Mouse (Mus musculus) spleen, adult 18-20 months (tissue): ENCODE results near the gene Itga10.
"Not testable (repeated sequence)": the region's sequence is repeated elsewhere in the genome, so short reads cannot be mapped to it uniquely, and the experiment has no call there.

ENCODE experiments used
- DNase-seq, 2 experiments: peaks; one replicate each; pipeline ENCODE4 v3.0.0; 2022; ENCODE audit warnings: mixed read lengths in 2 of 2

The Itga10 gene

DNA sequence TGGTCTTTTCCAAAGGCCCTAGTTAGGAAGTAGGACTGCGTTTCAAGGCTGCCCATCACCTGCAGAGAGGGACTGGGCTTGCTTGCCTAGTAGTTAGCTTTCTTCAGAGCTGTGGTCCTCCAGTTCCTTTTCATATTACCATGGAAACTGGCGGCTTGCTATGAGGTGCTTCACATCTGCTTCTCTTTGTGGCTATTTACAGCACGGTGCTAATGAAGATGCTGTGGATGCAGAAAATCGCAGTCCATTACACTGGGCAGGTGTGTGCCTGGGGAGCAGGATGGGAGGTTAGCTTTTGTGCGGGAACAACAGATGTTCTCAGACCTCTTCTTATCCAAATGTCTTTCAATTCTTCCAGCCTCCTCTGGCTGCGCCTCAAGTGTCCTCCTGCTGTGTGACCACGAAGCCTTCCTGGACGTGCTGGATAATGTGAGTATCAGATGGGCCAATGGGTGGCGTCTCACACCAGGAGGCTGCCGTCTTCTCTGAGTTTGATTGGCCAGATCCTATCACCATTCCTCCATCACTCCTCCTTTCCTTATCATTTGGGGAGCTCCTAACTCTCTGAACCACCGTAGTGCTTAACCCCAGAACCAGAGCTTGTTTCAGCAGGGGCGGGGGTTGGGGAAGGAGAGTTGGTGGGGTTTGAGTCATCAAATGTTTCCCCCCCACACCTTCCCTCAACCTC, 35.0 kb downstream of the Itga10 start:
- no peak for DNase-seq

DNA sequence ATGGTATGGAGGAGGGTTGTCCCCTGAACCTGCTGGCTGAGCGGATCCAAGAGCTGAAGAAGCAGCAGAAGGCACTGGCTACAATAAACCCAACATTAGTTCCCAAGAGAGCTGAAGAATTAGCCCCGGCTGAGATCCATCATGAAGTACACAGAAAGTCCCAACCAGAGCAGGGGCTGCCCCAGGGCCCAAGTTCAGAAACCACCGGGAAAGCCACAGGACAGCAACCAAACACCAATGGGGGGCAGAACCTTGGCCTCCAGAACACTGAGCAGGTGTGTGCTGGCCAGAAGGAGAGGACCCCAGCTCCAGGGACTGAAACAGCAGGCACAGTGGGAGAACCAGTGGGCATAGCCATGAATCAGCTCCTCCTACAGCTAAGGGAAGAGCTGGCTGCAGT, 38.1 kb downstream of the Itga10 start:
- no peak for DNase-seq

DNA sequence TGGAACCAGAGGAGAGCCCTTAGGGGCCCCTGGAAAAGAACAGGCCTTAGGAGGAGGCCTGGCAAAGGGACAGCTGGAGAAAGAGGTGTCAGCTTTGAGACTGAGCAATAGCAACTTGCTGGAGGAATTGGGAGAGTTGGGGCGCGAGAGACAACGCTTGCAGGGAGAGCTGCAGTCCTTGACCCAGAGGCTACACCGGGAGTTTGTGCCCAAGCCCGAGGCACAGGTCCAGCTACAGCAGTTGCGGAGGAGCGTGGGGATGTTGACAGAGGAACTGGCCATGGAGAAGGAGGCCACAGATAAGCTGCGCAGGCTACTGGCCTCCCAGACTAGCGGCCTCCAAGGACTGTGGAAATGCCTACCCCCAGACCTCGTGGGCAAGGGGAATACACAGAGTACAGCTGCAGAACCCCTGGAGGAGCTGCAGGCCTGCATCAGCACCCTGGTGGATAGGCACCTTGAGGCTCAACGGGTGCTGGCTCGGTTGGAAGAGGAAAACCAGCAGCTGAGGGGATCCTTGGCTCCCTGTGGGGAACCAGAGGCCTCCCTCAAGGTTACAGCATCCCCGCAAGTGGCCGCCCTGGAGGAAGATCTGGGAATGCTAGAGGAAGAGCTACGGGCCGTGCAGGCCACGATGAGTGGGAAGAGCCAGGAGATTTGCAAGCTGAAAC, 38.9 kb downstream of the Itga10 start:
- no peak for DNase-seq

DNA sequence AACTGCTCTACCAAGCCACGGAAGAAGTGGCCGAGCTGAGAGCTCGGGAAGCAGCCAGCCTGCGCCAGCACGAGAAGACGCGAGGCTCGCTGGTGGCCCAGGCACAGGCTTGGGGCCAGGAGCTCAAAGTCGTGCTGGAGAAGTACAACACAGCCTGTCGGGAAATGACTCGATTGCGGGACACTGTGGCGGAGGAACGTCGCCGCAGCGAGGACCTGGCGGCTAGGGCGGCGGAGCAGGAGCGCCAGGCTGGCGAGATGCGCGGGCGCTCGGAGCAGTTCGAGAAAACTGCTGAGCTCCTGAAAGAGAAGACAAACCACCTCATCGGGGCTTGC, 39.4 kb downstream of the Itga10 start:
- no peak for DNase-seq

DNA sequence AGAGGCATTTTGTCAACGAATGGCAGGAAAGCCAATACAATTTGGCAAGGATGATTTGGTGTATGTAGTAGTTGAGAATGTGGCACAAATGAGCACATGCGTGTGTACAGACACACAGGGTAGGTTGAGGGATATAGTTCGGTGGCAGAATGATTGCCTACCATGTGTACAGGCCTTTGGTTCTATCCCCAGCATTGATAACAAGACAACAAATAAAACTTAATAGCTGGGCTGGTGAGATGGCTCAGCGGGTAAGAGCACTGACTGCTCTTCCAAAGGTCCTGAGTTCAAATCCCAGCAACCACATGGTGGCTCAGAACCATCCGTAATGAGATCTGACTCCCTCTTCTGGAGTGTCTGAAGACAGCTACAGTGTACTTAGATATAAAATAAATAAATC, 40.7 kb downstream of the Itga10 start:
- DNase-seq = not testable (repeated sequence)

DNA sequence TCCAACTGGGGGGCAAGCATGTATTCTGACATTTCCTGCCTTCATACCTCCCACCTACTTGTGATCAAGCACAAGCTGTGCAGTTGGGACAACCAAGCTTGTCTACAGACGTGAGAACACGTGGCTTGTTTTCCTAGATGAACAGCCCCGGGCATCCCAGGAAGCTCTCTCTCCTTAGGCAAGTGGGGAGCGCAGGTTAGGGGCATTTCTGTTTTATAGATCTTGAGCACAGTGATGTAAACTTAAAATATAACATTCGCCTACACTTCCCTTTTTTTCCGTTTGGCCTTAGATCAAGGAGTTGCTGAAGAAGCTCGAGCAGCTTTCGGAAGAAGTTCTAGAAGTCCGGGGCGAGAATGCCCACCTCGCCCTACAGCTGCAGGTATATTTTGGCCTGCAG, 43.5 kb downstream of the Itga10 start:
- DNase-seq = no peak

DNA sequence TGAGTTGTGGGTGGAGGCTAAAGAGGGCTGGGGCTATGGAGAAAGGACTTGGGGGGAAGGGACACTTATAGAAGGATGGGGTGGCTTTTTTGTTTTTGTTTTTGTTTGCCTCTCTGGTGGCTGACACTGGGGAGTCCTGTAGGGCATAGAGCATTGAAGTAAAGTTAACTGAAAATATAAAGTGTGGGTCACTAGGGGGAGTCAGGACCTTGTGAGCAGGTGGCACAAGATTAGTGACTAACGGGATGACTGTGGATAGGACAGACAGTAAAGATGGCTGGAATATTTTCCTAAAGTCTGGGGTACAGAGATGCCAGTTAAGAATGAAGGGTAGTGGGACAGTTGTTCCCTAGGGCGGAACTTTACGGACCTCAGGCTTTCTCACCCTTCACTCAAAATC, 44.9 kb downstream of the Itga10 start:
- no peak for DNase-seq

DNA sequence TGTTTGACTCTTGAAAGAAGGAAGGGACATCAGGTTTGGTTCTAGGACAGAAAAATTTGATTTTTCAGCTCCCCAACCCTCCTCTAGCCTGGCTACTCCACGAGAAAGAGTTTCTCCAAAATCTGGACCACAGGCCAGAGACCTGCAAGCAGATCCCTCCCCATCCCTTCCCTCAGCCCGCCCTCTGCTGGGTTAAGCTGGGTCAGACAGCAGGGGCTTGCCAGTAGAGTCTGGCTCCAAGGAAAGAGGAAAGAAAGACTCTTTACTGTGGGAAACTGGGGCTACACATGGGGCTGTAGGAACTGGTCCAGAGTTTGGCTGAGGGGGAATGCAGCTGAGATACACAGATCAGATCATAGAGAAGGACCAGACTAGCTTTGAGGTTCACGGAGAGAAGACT, 47.1 kb downstream of the Itga10 start:
- DNase-seq = no peak

DNA sequence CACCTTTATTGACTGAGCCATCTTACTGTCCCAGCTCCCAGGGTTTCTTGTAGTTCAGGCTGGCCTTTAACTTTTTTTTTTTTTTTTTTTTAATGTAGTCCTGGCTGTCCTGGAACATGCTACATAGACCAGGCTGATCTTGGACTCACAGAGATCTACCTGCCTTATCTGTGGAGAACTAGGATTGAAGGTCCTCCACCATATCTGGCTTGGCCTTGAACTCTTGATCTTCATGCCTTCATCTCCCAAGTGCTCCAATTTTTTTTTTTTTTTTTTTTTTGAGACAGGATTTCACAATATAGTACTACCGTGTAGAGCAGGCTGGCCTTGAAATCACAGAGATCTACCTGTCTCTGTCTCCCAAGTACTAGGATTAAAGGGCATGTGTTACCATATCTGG, 48.2 kb downstream of the Itga10 start:
- DNase-seq = no peak

DNA sequence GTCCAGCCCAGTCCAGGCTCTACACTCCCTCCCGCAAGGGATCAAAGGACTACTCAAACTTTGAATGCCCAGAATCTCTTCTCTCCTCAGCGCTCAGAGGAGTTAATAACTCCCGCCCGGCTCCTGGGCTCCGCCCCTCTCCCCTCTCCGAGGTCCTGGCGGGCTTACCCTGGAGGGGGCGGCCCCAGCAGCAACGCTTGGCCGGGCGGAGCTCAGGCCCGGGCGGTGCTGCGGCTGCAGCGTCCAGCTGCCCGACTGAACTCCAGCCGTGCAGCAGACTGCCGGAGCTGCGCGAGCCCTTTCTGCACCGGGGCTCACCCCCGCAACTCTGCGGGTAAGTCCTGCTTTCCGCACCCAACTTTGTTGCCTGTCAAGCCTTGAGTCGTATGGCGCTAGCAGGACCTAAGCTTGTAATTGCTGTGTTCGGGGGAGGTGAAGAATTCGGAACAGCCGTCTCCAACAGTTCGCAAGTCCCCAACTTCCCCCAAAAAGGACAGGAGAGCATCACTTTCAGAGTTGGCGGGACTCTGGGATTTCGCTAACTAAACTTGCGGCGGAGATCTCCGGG, 50.9 kb downstream of the Itga10 start, which contains the start of gene Pias3:
Gene Pias3 (plus strand): TSS at position 187 of the 568 bp plus-strand sequence.
- peak; percentile 61 to 66 for DNase-seq

DNA sequence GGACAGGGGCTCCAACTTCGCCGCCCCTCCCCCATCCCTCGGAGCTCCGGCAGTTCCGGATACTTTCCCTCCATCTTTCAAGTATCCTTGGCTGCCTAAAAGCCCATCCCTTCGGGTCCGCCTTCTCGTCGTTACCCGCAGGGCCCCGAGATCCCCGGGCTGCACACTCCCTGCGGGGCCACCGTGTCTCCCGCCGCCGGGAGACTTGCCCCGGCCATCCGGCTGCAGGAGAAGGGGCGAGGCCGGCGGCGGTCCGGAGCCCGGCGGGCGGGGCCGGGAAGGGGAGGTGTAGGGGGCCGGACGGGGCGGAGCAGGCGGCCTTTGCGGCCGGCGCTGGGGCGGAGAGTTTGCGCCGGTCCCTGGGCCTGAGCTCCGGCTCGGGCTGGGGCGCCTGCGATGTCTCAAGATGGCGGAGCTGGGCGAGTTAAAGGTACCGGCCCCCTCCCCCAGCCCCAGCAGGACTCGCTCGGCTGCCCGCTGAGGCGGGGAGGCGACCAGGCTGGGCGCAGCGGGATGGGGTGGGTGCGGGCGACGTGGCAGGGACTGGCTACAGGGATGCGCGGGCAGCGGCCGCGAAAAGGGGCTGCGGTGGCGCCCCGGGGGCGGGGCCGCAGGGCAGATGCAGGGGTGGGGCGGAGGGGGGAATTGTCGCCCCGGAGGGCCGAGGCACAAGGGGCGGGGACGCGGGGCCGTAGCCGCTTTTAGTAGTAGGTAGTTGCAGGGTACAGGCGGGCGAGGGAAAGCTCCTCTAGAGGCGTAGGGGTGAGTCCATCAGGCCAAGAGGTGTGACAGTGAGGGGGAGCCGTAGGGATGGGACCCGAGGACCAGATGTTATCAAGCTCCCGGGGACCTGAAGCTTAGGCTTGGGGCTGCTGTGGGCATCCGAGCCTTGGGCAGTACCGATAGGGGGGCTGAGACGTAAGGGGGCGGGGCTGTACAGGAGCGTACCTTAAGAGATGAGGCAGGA, 51.7 kb downstream of the Itga10 start:
- peak; percentile 87 to 91 for DNase-seq

DNA sequence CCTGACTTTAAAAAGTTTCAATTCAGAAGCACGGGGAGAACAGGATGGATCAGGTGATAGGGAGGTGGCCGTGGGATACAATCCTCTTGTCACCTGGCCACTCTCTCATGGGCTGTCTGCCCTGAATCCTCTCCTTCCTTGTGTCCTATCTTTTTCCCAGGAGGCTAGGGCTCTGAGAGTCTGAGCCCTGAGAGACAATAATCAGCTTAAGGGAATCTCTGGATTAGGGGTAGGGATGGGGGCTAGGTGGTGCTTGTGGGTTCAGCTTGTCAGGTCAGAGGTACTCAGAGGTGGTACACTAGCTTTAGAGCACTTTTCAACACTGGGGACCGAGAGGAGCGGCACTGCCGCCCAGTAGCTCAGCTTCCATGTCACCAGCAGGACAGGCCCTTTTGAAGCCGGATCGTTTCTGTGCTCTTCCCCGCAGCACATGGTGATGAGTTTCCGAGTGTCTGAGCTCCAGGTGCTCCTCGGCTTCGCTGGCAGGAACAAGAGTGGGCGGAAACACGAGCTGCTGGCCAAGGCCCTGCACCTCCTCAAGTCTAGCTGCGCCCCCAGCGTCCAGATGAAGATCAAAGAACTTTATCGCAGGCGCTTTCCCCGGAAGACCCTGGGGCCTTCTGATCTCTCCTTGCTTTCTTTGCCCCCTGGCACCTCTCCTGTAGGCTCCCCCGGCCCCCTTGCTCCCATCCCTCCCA, 53.8 kb downstream of the Itga10 start:
- DNase-seq = no peak

DNA sequence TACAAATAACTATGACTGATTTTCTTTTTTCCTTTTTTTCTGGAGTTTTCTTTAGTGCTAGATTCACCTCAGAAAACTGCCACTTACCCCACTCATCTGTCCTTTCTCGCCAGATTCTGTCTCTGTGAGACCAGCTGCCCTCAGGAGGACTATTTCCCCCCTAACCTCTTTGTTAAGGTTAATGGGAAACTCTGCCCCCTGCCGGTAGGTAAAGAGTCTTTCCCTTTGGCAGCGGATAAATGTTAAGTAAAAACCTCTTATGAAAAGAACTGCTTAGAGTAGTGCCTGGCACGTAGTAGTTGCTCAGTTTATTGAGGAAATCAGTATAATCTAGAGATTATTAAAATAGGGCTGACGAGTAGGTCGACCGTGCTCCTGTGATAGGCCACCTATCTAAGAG, 55.0 kb downstream of the Itga10 start:
- peak in 1 of 2 experiments; percentile 29 for DNase-seq

DNA sequence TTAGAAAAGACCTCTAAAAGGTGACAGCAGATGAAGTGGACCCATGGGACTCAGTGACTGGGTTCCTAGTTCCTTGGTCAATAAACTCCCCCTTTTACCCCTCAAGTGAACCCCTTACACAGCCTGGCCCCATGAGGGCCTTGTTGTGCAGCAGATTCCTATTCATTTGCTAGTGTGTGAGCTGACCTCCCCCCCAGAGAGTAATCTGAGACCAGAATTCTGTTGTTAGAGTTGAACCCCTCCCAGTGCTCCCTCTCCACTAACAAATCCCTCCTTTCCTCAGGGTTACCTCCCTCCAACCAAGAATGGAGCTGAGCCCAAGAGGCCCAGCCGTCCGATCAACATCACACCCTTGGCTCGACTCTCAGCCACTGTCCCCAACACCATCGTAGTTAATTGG, 55.6 kb downstream of the Itga10 start:
- DNase-seq = no peak

DNA sequence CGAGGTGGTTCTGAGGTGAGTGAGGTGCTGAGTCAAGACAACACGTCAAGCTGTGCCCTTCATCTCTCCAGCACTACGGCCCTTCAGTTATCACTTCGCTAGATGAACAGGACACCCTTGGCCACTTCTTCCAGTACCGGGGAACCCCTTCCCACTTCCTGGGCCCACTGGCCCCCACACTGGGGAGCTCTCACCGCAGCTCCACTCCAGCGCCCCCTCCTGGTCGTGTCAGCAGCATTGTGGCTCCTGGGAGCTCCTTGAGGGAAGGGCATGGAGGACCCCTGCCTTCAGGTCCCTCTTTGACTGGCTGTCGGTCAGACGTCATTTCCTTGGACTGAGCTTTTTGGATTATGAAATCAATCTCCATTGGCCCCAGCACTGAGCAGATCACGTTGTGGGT, 59.4 kb downstream of the Itga10 start:
- peak in 1 of 2 experiments; percentile 39 for DNase-seq

DNA sequence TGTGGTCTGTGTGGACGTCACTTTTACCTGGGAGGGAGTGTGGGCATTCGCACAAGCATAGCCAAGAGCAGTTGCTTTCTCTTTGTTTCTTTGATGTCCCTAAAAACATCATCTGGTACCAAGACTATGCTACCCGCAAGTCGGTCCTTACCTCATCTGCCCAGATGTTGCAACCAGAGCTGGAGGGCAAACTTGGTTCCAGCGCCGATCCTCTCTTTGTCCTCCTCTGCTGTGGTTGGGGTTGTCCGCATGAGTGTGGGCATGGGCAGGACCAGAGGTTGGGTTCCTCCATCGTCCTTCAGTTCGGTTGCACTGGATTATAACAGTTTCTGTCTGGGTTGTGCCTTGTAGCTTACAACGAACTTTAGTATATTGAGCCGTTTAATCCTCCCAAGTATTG, 60.8 kb downstream of the Itga10 start:
- no peak for DNase-seq

DNA sequence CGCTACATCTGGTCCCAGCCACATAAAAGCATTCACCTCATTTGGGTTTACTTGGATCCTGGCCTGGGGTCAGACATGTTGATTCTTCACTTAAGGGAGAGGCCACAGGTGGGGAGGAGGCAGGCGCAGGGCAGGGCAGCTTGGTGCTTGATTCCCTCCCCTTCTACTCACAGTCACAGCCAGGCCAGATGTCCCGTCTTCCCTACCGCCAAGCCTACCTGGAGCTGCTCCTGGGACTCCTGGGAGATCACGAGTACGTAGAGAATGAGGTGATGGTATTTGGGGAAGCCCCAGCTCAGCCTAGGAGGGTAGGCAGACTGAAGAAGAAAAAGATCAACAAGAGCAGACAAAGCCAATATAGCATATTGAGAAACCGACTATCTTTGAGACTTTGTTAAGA, 61.6 kb downstream of the Itga10 start:
- no peak for DNase-seq

DNA sequence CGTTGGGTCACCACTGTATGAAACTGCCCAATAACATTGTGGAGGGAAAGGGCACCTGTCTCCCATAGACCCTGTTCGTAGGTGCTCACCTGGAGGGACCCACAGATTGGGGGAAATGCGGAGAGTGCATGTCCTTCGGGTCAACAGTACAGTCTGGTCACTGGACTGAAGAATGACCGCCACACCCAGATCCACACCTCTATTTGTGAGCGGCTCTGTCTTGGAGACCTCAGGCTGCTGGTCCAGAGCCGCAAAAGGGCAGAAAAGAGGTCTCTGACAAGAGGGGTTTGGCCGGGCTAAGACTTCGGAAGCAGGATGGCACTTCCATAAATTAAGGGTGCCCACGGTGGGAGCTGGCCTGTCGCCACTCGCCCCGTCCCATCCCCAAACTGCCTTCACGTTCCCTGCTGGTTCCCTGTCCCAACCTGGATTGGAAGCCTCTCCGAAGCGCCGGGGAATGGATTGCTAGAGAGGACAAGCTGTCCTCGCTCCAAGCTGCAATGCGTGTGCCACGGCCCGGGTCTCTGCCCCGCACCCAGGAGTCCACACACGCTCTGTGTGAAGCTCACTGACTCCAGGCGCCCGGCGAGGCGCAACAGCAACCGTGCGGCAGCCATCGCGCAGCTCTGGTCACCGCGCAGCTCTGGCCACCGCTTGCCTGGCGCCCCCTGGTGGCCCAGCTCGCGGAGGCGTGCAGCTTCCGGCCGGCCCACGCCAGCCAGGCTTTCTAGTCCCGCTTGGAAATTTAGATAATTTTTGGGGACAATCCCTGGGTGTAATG, 62.7 kb downstream of the Itga10 start, which contains the start of gene Nudt17:
Gene Nudt17 (minus strand): TSS at position 660 of the 781 bp plus-strand sequence.
- DNase-seq = peak; percentile 52 to 86

DNA sequence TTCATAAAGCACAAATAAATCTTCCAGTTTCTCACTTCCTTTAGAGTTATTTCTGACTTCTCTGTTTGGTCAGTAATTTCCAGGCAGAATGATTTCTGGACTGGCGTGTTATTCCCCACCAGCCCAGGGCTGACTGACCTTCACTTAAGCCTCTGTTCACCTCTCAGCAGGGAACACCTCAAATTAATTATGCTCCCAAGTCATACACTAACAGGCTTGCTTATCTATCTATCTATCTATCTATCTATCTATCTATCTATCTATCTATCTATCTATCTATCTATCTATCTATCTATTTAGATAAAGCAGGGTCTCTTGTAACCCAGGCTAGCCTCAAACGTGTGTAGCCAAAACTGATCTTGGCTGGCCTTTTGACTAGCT, 63.3 kb downstream of the Itga10 start:
- no peak for DNase-seq
